Mouse (Mus musculus) hindbrain, embryonic 13.5 days (tissue): ENCODE data around the gene Sfxn1. TPM values are rescaled to one million over a fixed set of nuclear protein-coding genes. Genes with fewer than 3 reads are reported as not detected.

Source experiments
- ATAC-seq: fragments of 200-750 bp; cut with Nextera tagmentation; 2 replicates; pipeline ENCODE4 v1.8.0; 2017; ENCODE audit warnings: moderate TSS enrichment; ENCODE audit not compliant: low FRiP score
- H3K27ac ChIP-seq: fragments of 300-500 bp; sonication (generic); 2 replicates; pipeline ENCODE4 v1.5.1; 2015; ENCODE audit warnings: inconsistent platforms, mild to moderate bottlenecking, moderate library complexity
- H3K27me3 ChIP-seq: fragments of 300-500 bp; sonication (generic); 2 replicates; pipeline ENCODE4 v1.6.1; 2015; ENCODE audit warnings: mild to moderate bottlenecking, inconsistent platforms
- H3K36me3 ChIP-seq: fragments of 300-500 bp; sonication (generic); 2 replicates; pipeline ENCODE4 v1.6.1; 2015; ENCODE audit warnings: mild to moderate bottlenecking, inconsistent platforms
- H3K4me1 ChIP-seq: fragments of 300-500 bp; sonication (generic); replicated peaks from 2 replicates; pipeline ENCODE4 v1.6.1; 2015; ENCODE audit warnings: inconsistent platforms
- H3K4me2 ChIP-seq: fragments of 300-500 bp; sonication (generic); 2 replicates; pipeline ENCODE4 v1.6.1; 2015; ENCODE audit warnings: inconsistent platforms, mild to moderate bottlenecking, moderate library complexity
- H3K4me3 ChIP-seq: fragments of 300-500 bp; sonication (generic); 2 replicates; pipeline ENCODE4 v1.5.1; 2015; ENCODE audit warnings: mild to moderate bottlenecking, inconsistent platforms
- H3K9ac ChIP-seq: fragments of 300-500 bp; sonication (generic); 2 replicates; pipeline ENCODE4 v1.6.1; 2015; ENCODE audit warnings: mild to moderate bottlenecking, inconsistent platforms
- H3K9me3 ChIP-seq: fragments of 300-500 bp; sonication (generic); 2 replicates; pipeline ENCODE4 v1.6.1; 2016; ENCODE audit warnings: inconsistent platforms
- WGBS: fragments of 180-500 bp; shearing (Covaris S2); methylation state at CpG from one replicate; pipeline ENCODE4 v1.1.7; 2015; 5-methylcytosine and 5-hydroxymethylcytosine counted together
- polyA plus RNA-seq: library from polyadenylated mRNA; unstranded; fragments of >200 nt; fragmentation: Nextera tagmentation; extraction: Ambion mirVana; gene quantifications from 2 replicates; pipeline ENCODE4 v1.2.1, GENCODE M21; 2015

The Sfxn1 gene
- 77.3 and 81.4 TPM in 2 replicates for polyA plus RNA-seq

DNA sequence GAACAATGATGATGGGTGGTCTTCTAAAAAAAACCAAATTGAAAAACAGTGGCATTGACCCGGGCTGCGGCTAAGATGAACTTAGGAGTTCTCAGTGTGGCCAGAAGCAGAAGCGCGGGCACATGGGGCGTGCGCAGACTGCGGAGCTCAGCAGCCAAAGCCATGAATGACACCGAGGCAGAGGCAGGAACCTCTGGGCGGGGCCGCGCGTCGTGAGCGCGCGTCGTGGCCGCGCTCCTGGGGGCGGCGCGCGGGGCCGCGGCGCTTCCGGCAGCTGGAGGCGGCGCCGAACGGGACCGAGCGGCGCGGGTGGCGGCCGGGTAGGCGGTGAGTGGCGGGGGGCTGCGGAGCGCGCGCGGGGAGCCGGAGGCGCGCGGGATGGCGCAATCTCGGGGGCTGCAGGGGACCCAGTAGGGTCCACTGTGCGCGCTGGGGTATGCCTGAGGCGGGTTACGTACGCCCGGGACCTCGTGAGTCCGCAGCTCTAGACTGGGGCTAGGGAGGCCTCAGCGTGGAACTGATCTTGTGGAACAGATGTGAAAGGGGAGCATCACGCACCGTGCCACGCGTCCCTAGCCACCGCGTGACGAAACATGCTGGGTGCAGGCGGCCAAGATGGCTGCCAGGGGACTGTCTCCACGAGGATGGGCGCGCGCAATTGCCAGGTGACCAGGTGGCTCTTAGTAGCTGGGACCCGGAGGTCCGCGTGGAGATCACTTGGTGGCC, at the start of gene Sfxn1:
Sfxn1 (plus strand) TSS at position 264 of the 726 bp plus-strand sequence.
- Histone ChIP-seq H3K36me3 (no peaks in the 10 kb centered on the region), H3K4me1 (peaks cover 21% of the 10 kb centered on the region), H3K27me3 (no peaks in the 10 kb centered on the region), H3K9me3 (no peaks in the 10 kb centered on the region), H3K9ac (peak within 1 kb of the TSS; percentile 87), H3K4me3 (peak within 1 kb of the TSS; percentile 72), H3K4me2 (peak within 1 kb of the TSS; percentile 67), H3K27ac (peak within 1 kb of the TSS; percentile 90)
- ATAC-seq: peak; percentile 93
- WGBS: under 1% methylated on average over 74 of the region's 74 CpGs

DNA sequence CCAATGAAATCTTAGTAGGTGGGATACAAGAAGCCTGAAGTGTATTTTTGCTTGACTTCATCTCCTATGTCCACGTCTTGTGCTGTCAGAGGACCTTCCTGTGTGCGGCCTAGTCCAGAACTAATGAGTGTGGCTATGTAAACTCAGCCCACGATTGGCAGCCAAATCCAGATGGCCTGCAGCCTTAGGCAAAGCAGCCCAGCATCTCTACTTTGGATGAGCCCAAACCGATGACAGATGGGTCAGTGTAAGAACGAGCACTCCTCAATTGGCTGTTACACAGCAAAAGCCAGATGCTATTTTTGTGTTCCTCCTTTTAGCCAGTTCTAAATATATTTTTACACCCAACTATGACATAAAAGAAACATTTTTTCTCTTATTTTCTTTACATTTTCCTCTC, 48.4 kb upstream of the Sfxn1 start:
- no peak overlapping the region for H3K9ac ChIP-seq
- H3K27ac ChIP-seq: no peak overlapping the region
- no peaks in the 10 kb centered on the region for H3K9me3 ChIP-seq
- WGBS: 68% methylated on average over 5 of the region's 5 CpGs
- H3K4me2 ChIP-seq: no peak overlapping the region
- no peak overlapping the region for H3K4me3 ChIP-seq
- no peaks in the 10 kb centered on the region for H3K27me3 ChIP-seq
- ATAC-seq: no peak
- H3K36me3 ChIP-seq: no peaks in the 10 kb centered on the region
- no peaks in the 10 kb centered on the region for H3K4me1 ChIP-seq

DNA sequence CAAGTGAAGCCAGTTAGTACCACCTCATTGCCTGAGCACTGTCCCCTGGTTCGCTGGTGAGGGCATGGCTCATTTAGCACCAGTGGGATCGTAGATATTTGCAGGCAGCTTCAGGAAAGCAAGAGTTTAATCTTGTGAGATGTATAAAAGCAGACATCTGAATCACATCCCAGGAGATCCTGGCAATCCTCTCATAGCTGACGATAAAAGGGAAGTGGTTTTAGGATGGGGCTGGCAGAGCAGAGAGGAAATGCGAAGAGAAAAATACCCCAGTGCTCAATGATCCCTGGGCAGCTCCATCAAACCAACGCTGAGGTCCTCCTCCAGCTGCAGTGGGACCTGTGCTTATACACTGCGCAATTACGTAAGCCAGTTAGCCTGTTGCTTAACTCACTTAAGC, 44.6 kb upstream of the Sfxn1 start:
- no peak for ATAC-seq
- Histone ChIP-seq H3K27ac (no peak overlapping the region), H3K9ac (no peak overlapping the region), H3K4me2 (no peak overlapping the region), H3K27me3 (no peaks in the 10 kb centered on the region), H3K4me3 (no peak overlapping the region), H3K4me1 (no peaks in the 10 kb centered on the region), H3K36me3 (no peaks in the 10 kb centered on the region), H3K9me3 (no peaks in the 10 kb centered on the region)
- WGBS: 68% methylated on average over 7 of the region's 7 CpGs

DNA sequence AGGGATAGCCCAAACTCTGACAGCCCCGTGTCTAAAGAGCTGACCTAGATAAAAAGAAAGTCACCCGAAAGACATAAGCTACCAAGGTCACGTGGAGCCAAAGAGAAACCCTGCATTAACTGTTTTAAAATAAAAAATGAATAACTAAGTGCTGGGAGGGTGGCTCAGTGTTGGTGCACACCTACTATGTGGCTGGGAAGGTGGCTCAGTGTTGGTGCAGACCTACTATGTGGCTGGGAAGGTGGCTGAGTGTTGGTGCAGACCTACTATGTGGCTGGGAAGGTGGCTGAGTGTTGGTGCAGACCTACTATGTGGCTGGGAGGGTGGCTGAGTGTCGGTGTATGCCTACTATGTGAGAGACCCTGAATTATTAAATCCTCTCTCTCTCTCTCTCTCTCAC, 38.0 kb upstream of the Sfxn1 start:
- H3K4me2 ChIP-seq: no peak overlapping the region
- no peaks in the 10 kb centered on the region for H3K4me1 ChIP-seq
- H3K9me3 ChIP-seq: no peaks in the 10 kb centered on the region
- no peak for ATAC-seq
- 82% methylated on average over 4 of the region's 4 CpGs for WGBS
- H3K36me3 ChIP-seq: no peaks in the 10 kb centered on the region
- H3K27ac ChIP-seq: no peak overlapping the region
- no peak overlapping the region for H3K9ac ChIP-seq
- no peak overlapping the region for H3K4me3 ChIP-seq
- H3K27me3 ChIP-seq: no peaks in the 10 kb centered on the region

DNA sequence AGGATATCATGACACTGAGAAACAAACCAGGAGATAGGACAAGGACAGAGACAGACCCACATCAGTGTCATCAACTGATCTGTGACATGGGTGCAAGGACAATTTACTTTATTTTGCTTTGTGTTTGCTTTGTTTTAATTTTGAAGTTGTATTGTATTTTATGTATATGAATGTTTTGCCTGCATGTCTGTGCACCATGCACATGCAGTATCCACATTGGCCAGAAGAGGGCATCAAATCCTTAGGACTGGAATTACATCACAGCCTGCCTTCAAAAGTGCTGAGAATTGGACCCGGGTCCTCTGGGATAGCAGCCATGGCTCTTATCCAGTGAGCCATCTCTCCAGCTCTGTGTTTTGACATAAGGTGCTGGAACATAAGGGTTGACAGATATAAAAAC, 36.1 kb upstream of the Sfxn1 start:
- Histone ChIP-seq H3K4me3 (no peak overlapping the region), H3K27ac (no peak overlapping the region), H3K4me2 (no peak overlapping the region), H3K9ac (no peak overlapping the region), H3K9me3 (no peaks in the 10 kb centered on the region), H3K4me1 (no peaks in the 10 kb centered on the region), H3K27me3 (no peaks in the 10 kb centered on the region), H3K36me3 (no peaks in the 10 kb centered on the region)
- ATAC-seq: no peak
- WGBS: 78% methylated on average over 1 of the region's 1 CpGs

DNA sequence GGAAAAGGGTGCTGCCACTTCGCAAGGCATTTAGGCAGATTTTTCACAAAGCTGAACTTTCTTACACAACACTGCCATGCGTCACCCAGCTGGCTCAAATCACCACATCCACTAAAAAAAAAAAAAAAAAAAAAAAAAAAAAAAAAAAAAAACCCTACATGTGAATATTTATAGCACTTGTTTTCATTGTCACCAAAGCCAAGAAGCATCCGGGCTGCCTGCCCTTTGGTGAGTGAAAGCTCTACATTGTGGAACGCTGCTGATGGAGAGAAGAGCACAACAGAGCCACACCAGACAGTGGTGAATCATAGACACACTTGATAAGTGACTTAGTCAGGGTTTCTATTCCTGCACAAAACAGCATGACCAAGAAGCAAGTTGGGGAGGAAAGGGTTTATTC, 33.7 kb upstream of the Sfxn1 start:
- no peak for ATAC-seq
- H3K4me1 ChIP-seq: no peaks in the 10 kb centered on the region
- H3K4me3 ChIP-seq: no peak overlapping the region
- no peak overlapping the region for H3K9ac ChIP-seq
- no peak overlapping the region for H3K27ac ChIP-seq
- no peaks in the 10 kb centered on the region for H3K36me3 ChIP-seq
- WGBS: 90% methylated on average over 4 of the region's 4 CpGs
- no peak overlapping the region for H3K4me2 ChIP-seq
- H3K27me3 ChIP-seq: no peaks in the 10 kb centered on the region
- no peaks in the 10 kb centered on the region for H3K9me3 ChIP-seq

DNA sequence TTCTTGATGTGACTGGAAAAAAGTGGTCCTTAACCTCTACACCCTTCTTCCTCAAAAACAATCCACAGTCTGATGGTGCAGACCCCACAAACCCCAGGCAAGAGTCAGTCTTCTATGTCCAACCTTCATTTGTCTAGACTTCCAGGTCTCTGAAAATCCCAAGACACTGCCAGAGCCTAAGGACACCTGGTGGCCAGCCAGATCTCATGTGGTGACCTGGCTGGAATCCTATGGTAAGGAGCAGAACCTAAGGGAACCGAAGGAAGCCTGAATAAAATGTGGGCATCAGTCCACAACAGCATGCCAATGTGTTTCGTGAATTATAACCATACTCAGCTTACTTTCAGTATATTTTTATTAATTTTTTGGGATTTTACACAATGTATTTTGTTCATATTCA, 31.4 kb upstream of the Sfxn1 start:
- H3K9ac ChIP-seq: no peak overlapping the region
- H3K36me3 ChIP-seq: no peaks in the 10 kb centered on the region
- no peaks in the 10 kb centered on the region for H3K27me3 ChIP-seq
- no peak overlapping the region for H3K4me2 ChIP-seq
- H3K4me3 ChIP-seq: no peak overlapping the region
- ATAC-seq: no peak
- WGBS: 92% methylated on average over 2 of the region's 2 CpGs
- no peaks in the 10 kb centered on the region for H3K4me1 ChIP-seq
- H3K27ac ChIP-seq: no peak overlapping the region
- no peaks in the 10 kb centered on the region for H3K9me3 ChIP-seq

DNA sequence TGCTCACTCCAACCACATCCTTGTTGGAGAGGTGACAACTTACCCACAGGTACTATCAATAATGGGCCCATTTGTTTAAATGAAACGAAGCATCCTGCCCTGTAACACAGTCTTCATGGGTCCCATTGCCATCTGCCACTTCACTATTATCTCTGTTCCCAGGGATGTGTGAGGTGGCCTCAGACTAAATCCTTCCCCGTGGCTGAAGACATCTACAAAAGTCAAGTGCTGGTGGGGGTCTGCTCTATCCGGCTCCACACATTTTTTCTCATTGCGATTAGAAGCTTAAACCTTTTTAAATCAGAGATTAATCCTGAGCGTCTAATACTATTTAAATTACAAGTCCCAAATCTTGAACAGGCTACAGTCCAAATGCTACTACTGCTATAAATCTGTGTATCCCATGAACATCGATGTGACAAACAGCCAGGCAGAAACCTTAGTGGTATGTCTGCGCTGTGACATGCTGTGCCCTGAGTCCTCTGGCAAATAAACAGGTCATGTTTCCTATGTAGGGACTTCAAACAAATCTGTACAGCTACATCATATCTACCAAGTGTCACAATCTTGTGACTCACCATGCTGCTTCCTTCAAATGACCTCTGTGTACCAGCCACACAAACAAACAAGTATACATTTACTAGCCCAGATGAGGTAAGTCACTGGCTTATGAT, 22.9 kb upstream of the Sfxn1 start:
- Histone ChIP-seq H3K4me2 (no peak overlapping the region), H3K9ac (no peak overlapping the region), H3K4me3 (no peak overlapping the region), H3K27ac (no peak overlapping the region), H3K27me3 (peaks cover 8% of the 10 kb centered on the region), H3K4me1 (no peaks in the 10 kb centered on the region), H3K36me3 (no peaks in the 10 kb centered on the region), H3K9me3 (no peaks in the 10 kb centered on the region)
- WGBS: 83% methylated on average over 7 of the region's 7 CpGs
- no peak for ATAC-seq

DNA sequence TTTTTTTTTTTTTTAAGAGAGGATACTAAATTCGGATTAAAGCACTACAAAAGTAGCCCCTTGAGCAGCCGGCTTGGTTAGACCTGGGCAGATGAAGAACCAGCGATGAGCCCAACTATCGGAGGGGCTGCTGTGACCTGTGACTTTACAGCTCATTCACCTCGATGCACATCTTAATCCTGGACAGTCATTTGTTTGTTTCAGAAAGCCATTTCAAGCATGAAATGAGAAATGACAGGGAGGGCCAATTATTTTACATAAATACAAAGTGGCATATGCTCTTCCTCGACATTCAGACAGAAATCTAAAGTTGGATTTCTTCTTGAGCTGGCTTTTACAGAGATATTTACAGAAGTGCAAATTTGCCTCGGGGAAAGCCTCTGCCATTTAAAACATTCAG, 20.0 kb upstream of the Sfxn1 start:
- Histone ChIP-seq H3K4me1 (peaks cover 8% of the 10 kb centered on the region), H3K9ac (no peak overlapping the region), H3K27me3 (peaks cover 29% of the 10 kb centered on the region), H3K27ac (no peak overlapping the region), H3K36me3 (no peaks in the 10 kb centered on the region), H3K9me3 (no peaks in the 10 kb centered on the region), H3K4me3 (no peak overlapping the region), H3K4me2 (no peak overlapping the region)
- 54% methylated on average over 7 of the region's 7 CpGs for WGBS
- no peak for ATAC-seq

DNA sequence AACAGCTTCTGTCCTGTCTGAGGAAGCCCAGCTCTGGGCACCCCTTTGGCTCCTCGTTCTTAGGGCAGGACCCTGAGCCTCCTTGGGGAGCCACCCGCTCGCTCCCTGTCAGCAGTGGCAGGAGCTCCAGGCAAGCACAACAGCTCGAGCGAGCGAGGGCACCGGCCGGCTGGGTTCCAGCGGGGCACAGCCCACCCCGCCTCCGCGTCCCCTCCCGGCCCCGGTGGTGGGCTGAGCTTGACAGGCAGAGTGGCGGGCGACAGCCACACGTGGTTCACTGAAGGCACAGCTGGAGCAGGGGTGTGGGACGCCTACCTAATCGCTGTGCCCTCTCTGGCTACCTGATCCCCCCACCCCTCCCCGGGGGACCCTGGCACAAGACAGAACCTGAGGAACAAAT, 16.7 kb upstream of the Sfxn1 start:
- ATAC-seq: peak; percentile 66
- Histone ChIP-seq H3K9ac (peak overlapping the region; percentile 70), H3K36me3 (no peaks in the 10 kb centered on the region), H3K4me1 (peaks cover 8% of the 10 kb centered on the region), H3K27me3 (peaks cover 29% of the 10 kb centered on the region), H3K9me3 (no peaks in the 10 kb centered on the region), H3K4me2 (peak overlapping the region; percentile 97), H3K27ac (no peak overlapping the region), H3K4me3 (peak overlapping the region; percentile 53)
- under 1% methylated on average over 20 of the region's 20 CpGs for WGBS

DNA sequence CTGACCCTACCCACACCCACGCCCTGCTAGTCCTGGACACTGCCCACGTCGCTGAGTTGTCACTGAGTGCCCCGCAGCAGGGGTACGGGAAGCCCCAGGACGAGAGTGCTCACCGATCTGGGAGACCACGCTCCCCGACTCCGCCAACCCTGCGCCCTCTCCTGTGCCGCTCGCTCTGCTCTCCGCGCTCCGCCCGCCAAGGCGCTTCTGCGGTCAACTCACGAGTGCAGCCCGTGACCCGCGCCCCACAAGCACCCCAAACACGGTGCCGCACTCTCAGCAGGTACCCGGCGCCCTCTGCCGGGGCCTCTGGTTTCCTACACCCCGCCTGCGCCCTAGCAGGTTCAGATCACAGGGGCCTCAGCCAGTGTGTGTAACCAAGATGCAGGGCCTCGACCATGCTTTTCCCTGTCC, 16.2 kb upstream of the Sfxn1 start, which contains the start of gene Drd1:
Drd1 (minus strand) TSS at position 258 of the 414 bp plus-strand sequence.
- Histone ChIP-seq H3K27ac (no peak within 1 kb of the TSS), H3K27me3 (peaks cover 29% of the 10 kb centered on the region), H3K4me2 (peak within 1 kb of the TSS; percentile 97), H3K4me3 (peak within 1 kb of the TSS; percentile 53), H3K4me1 (peaks cover 8% of the 10 kb centered on the region), H3K9ac (peak within 1 kb of the TSS; percentile 70), H3K9me3 (no peaks in the 10 kb centered on the region), H3K36me3 (no peaks in the 10 kb centered on the region)
- ATAC-seq: peak; percentile 83
- WGBS: 1% methylated on average over 31 of the region's 31 CpGs

DNA sequence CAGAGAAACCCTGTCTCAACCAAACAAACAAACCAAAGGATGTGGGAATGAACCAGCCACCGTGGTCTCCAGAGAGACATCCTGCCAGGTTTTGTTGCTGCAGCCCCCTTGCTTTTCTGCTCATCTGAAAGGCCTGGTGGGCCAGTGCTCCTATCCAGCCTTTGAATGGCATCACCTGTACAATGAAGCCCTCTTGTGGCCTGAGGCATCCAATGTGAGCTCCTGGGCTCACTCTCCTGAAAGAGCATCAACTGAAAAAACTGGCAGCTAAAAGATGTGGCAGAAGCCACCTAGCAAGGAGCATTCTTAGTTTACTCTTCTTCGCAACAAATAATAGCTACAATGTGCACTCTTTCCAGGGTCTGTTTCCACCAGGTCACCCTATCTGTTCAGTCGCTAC, 9.6 kb upstream of the Sfxn1 start:
- H3K4me3 ChIP-seq: no peak overlapping the region
- no peak overlapping the region for H3K9ac ChIP-seq
- ATAC-seq: no peak
- no peaks in the 10 kb centered on the region for H3K4me1 ChIP-seq
- H3K27me3 ChIP-seq: no peaks in the 10 kb centered on the region
- no peak overlapping the region for H3K4me2 ChIP-seq
- H3K27ac ChIP-seq: no peak overlapping the region
- H3K9me3 ChIP-seq: no peaks in the 10 kb centered on the region
- H3K36me3 ChIP-seq: no peaks in the 10 kb centered on the region
- 87% methylated on average over 3 of the region's 3 CpGs for WGBS

DNA sequence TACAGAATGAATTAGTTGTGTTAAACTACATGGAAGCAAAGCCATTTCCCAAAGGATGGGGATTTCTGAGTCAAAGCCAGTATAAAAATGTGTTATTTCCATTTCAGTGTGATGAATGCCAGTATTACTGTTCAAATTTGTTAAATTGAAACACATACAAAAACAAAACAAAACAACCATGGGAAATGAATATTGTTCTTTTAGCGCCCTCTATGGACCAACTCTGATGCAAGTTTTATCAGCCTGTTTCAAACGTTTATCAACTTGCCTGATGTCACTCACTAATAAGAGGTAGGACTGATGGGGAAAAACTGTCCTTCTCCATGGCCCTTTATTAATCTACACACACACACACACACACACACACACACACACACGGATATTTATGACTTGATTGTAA, 8.4 kb upstream of the Sfxn1 start:
- no peaks in the 10 kb centered on the region for H3K9me3 ChIP-seq
- WGBS: 1% methylated on average over 3 of the region's 3 CpGs
- H3K27me3 ChIP-seq: no peaks in the 10 kb centered on the region
- H3K4me2 ChIP-seq: no peak overlapping the region
- no peak overlapping the region for H3K4me3 ChIP-seq
- ATAC-seq: no peak
- no peak overlapping the region for H3K9ac ChIP-seq
- H3K27ac ChIP-seq: no peak overlapping the region
- no peaks in the 10 kb centered on the region for H3K36me3 ChIP-seq
- H3K4me1 ChIP-seq: peaks cover 5% of the 10 kb centered on the region; the same call in 1 of the 2 replicates
